Mouse (Mus musculus) right cerebral cortex, postnatal 4 days (tissue): Measurements from ENCODE around the gene Sept1.
"Not testable (repeated sequence)": the region's sequence is repeated elsewhere in the genome, so short reads cannot be mapped to it uniquely, and the experiment has no call there.

Source experiments
- DNase-seq: peaks from one replicate; pipeline ENCODE4 v3.0.0-alpha.2; 2022

The Sept1 gene

DNA sequence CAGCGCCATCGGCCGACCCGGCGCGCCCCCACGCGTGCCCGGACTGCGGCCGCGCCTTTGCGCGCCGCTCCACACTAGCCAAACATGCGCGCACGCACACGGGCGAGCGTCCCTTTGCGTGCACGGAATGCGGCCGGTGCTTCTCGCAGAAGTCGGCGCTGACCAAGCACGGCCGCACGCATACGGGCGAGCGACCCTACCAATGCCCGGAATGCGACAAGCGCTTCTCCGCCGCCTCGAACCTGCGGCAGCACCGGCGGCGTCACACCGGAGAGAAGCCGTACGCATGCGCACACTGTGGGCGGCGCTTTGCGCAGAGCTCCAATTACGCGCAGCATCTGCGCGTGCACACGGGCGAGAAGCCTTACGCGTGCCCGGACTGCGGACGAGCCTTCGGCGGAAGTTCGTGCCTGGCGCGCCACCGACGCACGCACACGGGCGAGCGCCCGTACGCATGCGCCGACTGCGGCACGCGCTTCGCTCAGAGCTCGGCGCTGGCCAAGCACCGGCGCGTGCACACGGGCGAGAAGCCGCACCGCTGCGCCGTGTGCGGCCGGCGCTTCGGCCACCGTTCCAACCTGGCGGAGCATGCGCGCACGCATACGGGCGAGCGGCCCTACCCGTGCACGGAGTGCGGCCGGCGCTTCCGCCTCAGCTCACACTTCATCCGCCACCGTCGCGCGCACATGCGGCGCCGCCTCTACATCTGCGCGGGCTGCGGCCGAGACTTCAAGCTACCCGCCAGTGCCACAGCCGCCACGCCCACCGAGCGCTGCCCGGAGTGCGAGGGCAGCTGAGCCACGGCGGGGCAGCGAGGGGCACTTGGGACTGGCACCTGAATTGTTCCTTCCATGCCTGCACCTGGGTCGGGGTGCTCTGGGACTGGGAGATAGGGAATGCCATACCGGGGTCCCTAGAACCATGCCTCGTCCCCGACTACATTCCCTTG lies 21.2 kb upstream of the Sept1 start:
- peak; percentile 98 for DNase-seq

DNA sequence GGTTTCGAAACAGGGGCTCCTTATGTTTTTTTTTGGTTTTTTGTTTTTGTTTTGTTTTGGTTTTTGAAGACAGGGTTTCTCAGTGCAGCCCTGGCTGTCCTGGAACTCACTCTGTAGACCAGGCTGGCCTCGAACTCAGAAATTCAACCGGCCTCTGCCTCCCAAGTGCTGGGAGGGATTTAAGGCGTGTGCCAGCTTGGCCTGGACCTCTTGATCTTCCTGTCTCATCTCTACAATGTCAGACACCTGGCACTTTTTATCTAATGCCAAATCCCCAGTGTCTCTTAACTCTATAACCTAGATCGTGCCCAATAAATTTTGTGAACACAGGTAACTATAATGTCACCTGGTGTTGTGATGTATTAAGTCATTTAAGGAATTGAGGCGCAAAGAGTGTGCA lies 20.4 kb upstream of the Sept1 start:
- no peak for DNase-seq

DNA sequence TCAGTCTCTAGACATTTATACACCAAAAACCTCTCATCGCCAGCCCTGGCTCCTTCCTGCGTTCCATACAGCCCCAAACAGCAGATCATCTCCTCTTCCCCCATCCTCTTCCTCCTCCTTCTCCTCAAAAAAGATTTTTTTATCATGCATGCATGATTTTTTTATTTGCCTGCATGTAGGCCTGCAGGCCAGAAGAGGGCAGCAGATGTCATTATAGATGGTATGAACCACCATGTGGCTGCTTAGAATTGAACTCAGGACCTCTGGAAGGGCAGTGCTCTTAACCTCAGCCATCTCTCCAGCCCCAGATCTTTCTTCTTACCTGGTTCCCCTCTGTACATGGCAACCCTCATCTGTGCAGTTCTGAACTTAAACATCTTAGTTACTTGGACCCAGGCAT lies 19.5 kb upstream of the Sept1 start:
- DNase-seq: no peak

DNA sequence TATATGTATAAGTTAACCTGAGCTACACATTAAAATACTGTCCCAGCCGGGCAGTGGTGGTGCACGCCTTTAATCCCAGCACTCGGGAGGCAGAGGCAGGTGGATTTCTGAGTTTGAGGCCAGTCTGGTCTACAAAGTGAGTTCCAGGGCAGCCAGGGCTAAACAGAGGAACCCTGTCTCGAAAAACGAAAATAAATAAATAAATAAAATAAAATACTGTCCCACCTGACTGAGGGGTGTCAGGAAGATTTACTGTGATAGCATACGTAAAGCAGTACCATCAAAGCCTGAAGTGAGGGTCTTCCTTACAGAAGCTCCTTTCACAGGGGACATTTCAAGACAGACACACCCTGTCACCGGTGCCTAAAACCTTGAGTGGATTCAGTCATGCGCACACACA lies 17.6 kb upstream of the Sept1 start:
- not testable (repeated sequence) for DNase-seq

DNA sequence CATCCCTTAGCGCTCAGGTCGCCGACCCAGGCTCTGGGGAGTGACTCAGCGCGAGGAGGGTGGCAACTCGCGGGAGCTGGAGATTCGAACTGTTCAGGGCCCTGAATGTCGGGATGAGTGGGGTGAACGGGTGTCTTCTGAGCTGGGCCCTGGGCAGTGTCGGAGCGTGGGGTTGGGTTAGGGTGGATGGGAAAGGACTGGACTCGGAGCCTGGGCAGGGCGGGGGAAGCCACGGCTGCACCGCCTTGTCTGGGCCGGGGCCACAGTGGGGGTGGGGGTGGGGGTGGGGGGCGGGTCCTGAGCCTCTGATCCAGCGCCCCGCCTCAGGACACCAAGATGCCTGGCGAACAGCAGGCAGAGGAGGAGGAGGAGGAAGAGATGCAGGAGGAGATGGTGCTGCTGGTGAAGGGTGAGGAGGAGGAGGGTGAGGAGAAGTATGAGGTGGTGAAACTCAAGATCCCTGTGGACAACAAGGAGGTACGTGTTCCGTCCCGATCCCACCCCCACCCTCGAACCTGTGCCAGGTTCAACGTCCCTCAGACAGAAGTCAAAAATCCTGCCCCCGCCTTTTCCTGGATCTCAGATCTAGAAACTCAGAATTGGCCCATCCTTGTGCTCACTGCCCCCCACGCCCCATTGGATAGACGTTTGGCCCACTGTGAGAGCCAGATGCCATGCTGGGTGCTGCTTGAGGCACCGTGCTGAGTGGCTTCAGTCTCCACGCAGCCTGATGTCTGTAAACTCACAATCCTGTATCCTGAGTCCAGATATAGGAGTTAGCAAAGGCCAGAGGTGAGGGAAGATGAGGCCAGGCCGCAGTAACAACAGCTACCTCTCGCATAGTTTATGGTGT lies 12.0 kb upstream of the Sept1 start:
- no peak for DNase-seq

DNA sequence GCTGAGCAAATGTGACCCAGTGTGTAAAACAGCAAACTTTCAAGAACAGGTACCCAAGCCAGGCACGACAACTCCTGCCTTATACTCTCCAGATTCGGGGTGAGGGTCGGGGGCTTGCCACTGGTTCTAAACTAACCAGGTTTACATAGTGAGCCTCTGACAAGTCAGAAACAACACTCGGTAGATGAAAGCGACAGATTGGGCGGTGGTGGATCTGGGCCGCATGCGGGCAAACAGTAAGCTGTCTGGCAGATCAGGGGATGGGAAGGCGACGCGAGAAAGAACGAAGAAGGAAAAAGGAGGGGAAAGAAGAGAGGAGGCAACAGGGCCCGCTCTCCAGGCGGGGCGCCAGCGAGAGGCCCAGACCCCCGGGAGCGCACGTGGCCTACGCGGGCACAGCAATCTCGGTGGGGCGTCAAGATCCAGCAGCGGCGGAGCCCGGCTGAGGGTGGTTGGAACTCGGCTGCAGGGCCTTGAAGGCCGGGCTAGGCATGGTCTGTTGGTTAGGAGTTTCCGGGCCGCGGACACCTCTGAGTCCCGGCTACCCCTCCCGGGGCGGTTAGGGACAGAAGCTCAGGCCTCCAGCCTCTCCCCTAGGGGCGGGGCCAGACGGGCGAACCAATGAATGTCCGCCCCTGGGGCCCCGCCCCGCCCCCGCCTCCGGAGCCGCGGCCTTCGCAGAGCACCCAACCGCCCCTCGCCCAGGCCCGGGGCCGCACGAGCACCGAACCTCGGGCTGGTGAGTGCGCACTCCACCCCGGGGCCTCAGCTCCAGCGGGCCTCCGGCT lies 11.1 kb upstream of the Sept1 start, which contains the start of gene Zfp771:
Zfp771 (plus strand) TSS at position 405 of the 788 bp plus-strand sequence.
- DNase-seq: peak; percentile 94

DNA sequence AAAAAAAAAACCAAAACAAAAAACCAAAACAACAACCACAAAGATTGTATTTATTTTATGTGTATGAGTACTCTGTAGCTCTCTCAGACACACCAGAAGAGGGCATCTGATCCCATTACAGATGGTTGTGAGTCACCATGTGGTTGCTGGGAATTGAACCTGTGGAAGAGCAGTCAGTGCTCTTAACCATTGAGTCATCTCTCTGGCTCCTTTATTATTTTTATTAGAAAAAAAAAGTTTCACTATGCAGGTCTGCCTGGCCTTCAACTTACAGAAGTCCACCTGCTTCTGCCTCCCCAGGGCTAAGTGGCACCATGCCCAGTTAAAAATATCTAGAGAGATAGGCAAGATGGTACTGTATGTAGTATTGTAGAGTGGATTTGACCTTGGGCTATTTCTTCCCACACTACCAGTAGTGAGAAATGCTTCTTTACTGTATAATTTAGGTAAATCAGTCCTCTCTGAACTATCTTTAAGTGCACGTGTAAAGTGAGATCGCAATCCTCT lies 10.5 kb upstream of the Sept1 start:
- DNase-seq: no peak

DNA sequence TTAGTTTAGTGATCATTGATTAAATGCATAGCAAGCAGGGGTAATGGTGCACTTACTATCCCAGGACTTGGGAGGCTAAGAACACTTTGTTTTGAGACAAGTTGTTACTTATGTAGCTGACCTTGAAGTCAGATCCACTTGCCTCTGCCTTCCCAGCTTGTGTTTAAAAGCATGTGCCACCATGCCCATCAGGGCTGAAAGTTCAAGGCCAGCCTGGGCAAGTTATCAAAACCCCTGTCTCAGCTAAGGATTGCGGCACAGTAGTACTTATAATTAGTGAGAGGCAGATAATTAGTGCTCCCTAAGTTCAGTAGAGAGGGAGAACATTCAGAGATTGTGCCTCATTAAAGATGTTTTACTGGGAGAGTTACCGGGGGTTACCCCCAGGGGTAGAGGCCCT lies 1.8 kb upstream of the Sept1 start:
- DNase-seq: no peak

DNA sequence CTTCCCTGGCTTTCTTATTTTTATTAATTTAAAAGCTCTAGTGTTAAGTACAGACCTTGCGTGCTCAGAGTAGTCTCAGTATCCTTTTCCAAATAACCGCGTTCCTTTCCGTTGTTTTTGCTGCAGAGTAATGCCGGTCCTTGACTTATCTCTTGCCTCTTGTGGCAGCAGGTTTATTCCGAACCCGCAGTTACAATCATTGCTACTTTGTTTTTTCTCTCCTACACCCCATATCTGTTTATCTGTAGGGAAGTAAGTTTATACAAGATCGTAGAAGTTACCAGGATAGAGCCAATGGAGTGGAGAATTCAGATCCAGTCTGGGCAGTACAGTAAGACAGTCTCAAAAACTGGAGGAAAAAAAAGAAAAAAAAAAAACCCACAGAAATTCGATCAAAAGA lies 835 bp upstream of the Sept1 start:
- DNase-seq: no peak

DNA sequence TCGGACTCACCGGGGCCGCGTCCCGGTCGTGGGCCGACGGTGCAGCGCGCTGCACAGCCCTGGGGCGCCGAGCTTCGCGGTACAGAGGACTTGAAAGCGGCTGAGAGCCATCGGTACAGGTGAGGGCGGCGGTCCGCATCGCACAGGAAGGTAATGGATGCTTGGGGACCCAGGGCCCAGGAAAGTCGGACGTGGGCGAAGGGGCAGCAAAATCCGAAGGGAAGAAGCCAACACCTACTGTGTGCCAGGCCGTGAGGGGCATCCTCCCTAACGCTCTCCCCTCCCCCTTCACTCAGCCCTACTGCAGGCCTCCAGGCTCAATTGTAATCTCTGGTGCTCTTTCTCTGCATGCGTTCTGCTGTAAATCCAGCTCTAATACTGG lies 429 bp upstream of the Sept1 start:
- DNase-seq: no peak

DNA sequence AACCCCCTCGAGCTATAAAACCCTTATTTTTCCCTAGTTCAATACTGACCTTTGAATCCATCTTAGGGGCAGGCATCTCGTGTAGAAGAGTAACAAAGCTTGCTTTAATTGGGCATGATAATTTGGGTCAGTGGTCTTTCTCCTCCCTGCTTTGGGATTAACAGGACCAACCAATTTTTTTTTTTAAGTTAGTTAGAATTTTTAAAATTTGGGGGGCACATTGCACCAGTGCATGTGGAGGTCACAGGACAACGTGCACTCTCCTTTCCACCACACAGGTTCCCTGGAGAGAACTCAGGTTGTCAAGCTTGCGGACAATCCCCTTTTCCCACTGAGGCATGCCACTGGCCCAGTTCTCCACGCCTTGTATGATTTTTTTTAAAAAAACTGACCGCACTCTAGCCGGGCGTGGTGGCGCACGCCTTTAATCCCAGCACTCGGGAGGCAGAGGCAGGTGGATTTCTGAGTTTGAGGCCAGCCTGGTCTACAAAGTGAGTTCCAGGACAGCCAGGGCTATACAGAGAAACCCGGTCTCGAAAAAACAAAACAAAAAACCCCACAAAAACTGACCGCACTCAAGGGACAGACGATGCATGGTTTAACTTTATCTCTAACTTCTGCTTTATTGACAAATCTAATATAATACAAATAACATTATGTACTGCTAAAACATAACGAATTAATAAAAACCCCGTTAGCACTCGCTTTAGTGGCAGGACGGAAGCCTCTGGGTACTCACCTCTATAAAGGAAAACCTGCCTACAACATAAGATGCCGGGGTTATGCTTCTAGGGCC lies 906 bp downstream of the Sept1 start:
- DNase-seq: no peak

DNA sequence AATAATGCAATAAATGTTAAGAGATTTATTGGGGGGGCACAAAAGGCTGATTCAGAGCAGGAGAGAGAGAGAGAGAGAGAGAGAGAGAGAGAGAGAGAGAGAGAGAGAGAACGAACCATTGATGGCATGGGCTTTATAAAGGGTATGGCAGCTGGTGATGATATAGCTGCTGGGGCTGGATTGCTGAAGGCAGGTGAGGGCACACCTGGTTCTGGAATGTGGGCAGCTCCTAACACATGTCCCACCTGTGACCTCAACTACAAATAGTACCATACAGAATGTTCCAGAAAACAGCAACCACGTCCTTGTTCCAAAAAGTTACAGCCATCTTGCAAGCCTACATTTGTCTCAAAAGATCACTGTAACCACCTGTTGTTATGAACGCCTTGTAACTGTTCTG lies 1.6 kb downstream of the Sept1 start:
- no peak for DNase-seq

DNA sequence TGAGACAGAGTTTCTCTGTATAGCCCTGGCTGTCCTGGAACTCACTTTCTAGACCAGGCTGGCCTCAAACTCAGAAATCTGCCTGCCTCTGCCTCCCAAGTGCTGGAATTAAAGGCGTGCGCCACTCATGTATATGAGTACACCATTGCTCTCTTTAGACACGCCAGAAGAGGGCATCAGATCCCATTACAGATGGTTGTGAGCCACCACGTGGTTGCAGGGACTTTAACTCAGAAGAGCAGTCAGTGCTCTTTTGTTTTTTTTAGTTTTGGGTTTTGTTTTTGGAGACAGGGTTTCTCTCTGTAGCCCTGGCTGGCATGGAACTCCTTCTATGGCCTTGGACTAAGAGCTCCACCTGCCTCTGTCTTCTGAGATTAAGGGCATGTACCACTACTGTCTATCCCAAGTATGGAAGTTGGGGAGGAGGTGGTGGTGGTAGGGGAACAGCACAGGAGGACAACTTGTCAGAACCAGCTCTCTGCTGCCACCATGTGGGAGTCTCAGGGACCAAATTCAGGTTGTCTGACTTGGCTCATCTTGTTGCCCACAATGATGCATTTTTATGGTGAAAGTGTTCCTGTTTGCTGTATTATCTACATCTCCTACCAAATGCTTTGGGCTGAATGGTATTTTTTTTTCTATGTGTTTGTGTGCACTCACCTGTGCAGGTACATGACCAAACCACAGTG lies 4.2 kb downstream of the Sept1 start:
- peak; percentile 87 for DNase-seq

DNA sequence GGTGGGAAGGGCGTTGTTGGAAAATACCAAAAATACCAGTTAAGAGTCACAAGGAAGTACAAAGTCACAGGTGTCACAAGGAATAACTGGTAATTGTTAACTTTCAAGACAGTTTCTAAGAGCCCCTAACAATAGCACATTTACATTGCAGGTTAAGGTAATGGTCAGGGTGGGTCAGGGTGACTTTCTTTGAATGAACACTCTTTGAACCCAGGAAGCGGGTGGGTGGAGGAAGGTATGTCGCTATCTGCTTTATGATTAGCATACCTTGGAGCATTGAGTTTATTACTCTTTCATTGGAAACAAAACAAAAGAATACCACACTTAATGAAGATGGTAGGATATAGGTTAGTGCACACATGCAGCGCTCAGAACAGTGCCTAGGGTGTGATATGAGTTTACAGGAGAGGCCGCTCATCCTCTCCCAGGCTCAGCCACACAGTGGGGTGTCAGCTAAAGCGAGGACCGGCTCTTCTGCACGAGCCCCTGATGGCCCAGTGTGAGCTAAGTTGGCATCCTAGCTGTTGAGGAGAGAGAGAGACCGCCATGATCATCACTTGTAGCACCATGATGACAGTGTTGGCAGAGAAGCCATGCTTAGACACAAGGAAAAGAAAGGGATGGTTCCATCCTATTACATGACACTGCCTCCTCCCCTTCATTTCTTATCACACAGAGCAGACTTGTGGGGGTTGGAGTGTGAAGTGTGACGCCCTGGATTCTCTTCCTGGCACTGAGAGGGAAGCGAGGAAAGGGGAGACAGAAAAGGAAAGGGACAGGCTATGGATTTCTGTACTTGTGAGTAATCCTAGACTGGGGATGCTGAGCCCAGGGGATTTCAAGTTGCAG lies 7.6 kb downstream of the Sept1 start:
- no peak for DNase-seq

DNA sequence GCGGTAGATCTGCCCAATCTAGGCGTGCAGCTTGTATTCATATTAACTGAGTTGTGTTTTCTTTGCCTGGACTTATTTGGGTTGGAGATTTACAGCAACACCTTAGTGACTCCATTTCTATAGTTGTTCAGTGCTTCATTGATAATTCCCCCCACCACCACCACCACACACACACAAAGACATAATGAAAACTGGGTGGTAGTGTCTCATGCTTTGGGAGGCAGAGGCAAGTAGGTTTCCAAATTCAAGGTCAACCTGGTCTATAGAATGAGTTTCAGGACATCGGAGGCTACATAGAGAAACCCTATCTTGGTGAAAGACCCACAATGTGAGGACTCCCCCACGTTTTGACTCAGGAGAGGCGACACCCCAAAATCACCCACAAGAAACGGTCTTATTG lies 8.3 kb downstream of the Sept1 start:
- no peak for DNase-seq

DNA sequence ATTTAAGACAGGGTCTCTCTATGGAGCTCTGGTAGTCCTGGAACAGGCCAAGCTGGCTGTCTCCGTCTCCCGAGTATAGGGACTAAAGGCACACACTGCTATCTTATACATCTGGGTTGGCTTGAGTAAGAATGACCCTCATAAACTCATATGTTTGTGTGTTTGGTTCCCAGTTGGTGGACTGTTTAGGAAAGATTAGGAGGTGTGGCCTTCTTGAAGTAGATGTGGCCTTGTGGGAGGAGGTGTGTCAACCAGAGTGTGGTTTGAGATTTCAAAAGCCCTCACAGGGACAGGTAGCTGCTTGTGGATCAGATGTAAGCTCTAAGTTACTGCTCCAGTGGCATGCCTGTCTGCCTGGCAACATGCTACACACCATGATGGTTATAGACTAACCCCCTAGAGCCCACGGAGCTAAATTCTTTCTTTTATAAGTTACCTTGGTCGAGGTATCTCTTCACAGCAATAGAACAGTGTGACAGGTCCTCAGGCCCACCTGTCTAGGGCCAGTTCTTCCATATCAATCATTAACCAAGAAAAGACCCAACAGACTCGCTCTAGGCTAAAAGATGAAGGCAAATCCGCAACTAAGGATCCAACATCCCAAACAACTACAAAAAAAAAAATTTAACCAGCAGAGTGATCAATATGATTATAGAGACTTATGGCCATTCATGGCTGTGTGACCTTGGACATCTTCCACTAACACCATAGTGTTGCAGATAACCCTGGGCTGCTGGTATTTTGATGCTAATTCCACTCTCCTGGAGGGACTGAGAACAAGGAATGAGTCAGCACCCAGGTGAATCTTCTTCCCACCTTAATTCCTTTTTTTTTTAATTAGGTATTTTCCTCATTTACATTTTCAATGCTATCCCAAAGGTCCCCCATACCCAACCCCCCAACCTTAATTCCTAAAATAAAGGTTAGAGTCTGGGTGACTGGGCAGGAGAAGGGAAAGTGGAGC lies 9.1 kb downstream of the Sept1 start:
- no peak for DNase-seq

DNA sequence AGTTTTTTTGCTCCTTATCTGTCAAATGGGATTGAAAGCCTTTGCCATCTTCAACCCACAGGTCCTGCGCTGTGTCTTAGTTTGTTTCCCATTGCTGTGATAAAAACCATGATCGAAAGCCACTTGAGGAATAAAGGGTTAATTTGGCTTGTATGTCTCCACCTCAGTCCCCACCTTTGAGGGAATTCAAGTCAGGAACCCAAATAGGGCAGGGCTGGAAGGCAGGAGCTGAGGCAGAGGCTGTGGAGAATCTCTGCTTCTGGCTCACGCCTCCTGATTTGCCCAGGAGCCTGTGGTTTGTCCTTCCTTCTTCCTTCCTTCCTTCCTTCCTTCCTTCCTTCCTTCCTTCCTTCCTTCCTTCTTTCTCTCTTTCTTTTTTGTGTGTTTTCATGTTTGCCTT lies 9.8 kb downstream of the Sept1 start:
- no peak for DNase-seq

DNA sequence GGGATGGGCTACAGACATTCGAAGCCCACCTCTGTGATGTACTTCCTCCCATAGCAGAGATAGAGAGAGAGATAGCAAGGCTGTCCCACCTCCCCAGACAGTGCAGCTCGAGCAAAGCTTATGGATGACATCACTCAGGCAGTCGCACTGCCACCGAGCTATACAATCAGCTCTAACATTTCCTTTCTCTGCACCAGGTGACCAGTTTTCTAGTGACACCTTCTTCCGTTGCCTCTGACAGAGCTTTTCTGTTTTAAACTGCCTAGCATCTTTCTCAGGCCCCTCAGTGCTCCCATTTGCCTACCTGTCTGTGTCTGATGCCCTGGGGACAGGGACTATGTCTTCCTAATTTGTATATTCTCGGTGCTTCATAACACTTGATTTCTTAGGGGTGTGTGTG lies 12.5 kb downstream of the Sept1 start:
- no peak for DNase-seq

DNA sequence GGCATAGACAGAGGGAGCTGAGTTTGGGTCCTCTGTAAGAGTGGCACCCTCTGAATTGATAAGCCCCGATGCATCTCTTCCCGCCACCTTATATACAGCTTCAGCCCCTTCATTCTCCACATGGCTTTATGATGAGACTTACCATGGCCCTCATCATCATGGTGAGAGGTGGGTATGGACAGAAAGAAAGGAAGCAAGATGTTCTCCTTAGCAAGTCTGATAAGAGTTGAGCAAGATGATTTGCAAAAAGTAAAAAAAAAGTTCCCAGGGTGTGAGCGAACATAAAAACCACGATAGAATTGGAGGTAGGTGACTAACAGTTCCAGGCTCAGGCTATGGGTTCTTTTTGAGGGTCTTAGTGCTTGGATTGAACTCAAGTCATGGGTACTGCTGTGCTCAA lies 14.3 kb downstream of the Sept1 start:
- DNase-seq: no peak
